ENCODE assay signal across 19 mouse cellular contexts in genomic region chr4:145221379-145221778, GRCm38 (mm10). TPM values are rescaled to one million over a fixed set of nuclear protein-coding genes. Genes with fewer than 3 reads are reported as not detected.
A peak's percentile ranks its signal among the peaks of the same experiment; 100 is the strongest.
DNase-seq lines count a peak whose midpoint lies in the region; ATAC-seq and TF ChIP-seq lines count a peak whose summit lies in the region.
"Had no signal": no experiment of that assay in that cellular context is flagged by ENCODE, and none has a peak within 500 bp of the region (broad histone marks: within the 10 kb centered on the region; RNA-seq: fewer than 3 reads in every experiment).

No protein-coding gene starts in this region.

- no peaks in the 10 kb centered on the region for H3K36me3 ChIP-seq in liver, embryonic 14.5 days (replicated peaks; ENCODE audit: control insufficient read depth, insufficient read depth, low read depth)
- H3K36me3 ChIP-seq in small intestine, adult 2 months (ENCODE audit: control insufficient read depth, insufficient read depth, low read length) = peaks cover 31% of the 10 kb centered on the region
- H3K36me3 ChIP-seq: embryonic facial prominence, embryonic 13.5 days; forebrain, embryonic 10.5 days had no signal

- H3K4me1 ChIP-seq in liver, embryonic 14.5 days (replicated peaks; ENCODE audit: control insufficient read depth in 2 of 2, insufficient read depth in 2 of 2, low read length in 1 of 2) = peaks cover 11 to 22% of the 10 kb centered on the region in 2 experiments
- no peaks in the 10 kb centered on the region for H3K4me1 ChIP-seq in small intestine, adult 2 months (ENCODE audit: control insufficient read depth, insufficient read depth, insufficient read length, low read length)
- H3K4me1 ChIP-seq: embryonic facial prominence, embryonic 13.5 days; forebrain, embryonic 10.5 days had no signal

- no peak overlapping the region for H3K4me3 ChIP-seq in liver, embryonic 14.5 days (ENCODE audit: insufficient read depth in 1 of 2, low read depth in 2 of 2, low read length in 2 of 2)
- no peak overlapping the region for H3K4me3 ChIP-seq in small intestine, adult 2 months (ENCODE audit: low read depth, low read length)
- H3K4me3 ChIP-seq: embryonic facial prominence, embryonic 13.5 days; forebrain, embryonic 10.5 days; myocyte had no signal

- H3K9me3 ChIP-seq in liver, embryonic 14.5 days (ENCODE audit: control insufficient read depth, low read length) = no peaks in the 10 kb centered on the region
- H3K9me3 ChIP-seq: embryonic facial prominence, embryonic 13.5 days; forebrain, embryonic 10.5 days had no signal

- WGBS in liver, embryonic 14.5 days (ENCODE audit: insufficient replicate concordance) = 49% methylated on average over 2 of the region's 2 CpGs
- WGBS in small intestine, adult 2 months = 76% methylated on average over 2 of the region's 2 CpGs

- no peak overlapping the region for H3K9ac ChIP-seq in liver, embryonic 14.5 days (replicated peaks)
- H3K9ac ChIP-seq: embryonic facial prominence, embryonic 13.5 days had no signal

- peak overlapping the region; percentile 41; the same call in 1 of the 2 replicates for H3K27ac ChIP-seq in liver, embryonic 14.5 days
- H3K27ac ChIP-seq in small intestine, adult 2 months (ENCODE audit: insufficient read depth, low read depth, low read length) = peak overlapping the region; percentile 35; the same call in 1 of the 2 replicates
- H3K27ac ChIP-seq: embryonic facial prominence, embryonic 13.5 days; forebrain, embryonic 10.5 days had no signal

- ATAC-seq in liver, embryonic 14.5 days (ENCODE audit: insufficient read depth) = no peak
- ATAC-seq: hindbrain, embryonic 16.5 days had no signal

- no peak for TF ChIP-seq CTCF in liver, embryonic 14.5 days (IDR thresholded peaks at IDR 0.05; ENCODE audit: low read depth)
- no peak for TF ChIP-seq CTCF in small intestine, adult 2 months (IDR thresholded peaks at IDR 0.05; ENCODE audit: extremely low read depth, insufficient read length, insufficient replicate concordance, low read depth, low read length)

- peak; percentile 21 for DNase-seq in adrenal gland, postnatal 14 days
- DNase-seq in adrenal gland, adult 8-10 months = no peak
- DNase-seq in thymus, postnatal 14 days = peak; percentile 37
- DNase-seq in thymus, postnatal 0 days (ENCODE audit: low spot score) = no peak
- no peak for DNase-seq in liver, embryonic 14.5 days (ENCODE audit: low read depth in 3 of 3, low spot score in 3 of 3)
- DNase-seq in urinary bladder, adult 18-20 months (ENCODE audit: low spot score in 2 of 2) = no peak
- no peak for DNase-seq in MN1 (ENCODE audit: low spot score)
- DNase-seq: cerebellum, postnatal 25 days; heart, adult 11 months; heart, postnatal 10 days; kidney, adult 8-10 months; lung, adult 2 months; right cerebral cortex, postnatal 14 days; thymus, adult 18-20 months had no signal

- no peak for TF ChIP-seq POLR2A in small intestine, adult 2 months (IDR thresholded peaks at IDR 0.05; ENCODE audit: low read depth, low read length)

- no peak overlapping the region for H3K4me2 ChIP-seq in liver, embryonic 14.5 days (ENCODE audit: low read depth)
- H3K4me2 ChIP-seq: embryonic facial prominence, embryonic 13.5 days had no signal

- TF ChIP-seq EP300 in liver, embryonic 14.5 days (IDR thresholded peaks at IDR 0.05; ENCODE audit: low read depth) = no peak

- H3K27me3 ChIP-seq in liver, embryonic 14.5 days (ENCODE audit: control insufficient read depth, insufficient read depth, low read length) = no peaks in the 10 kb centered on the region
- H3K27me3 ChIP-seq in small intestine, adult 2 months (ENCODE audit: control insufficient read depth, insufficient read depth, low read length) = no peaks in the 10 kb centered on the region
- H3K27me3 ChIP-seq: embryonic facial prominence, embryonic 13.5 days had no signal

RNA-seq across cellular contexts. Expression of gene Tnfrsf1b, which starts 25.3 kb away (rescaled TPM):
- total RNA-seq in adrenal gland, postnatal 14 days (2021) = 6.3 and 9.0 TPM in 2 replicates
- total RNA-seq in adrenal gland, adult 8-10 months (2022) = 10 to 100 TPM in 2 of 4 experiments, 1 to 10 TPM in 2; 6.9 to 17.0 (median 11.6) TPM
- polyA plus RNA-seq in thymus, postnatal 0 days (2015; fragmentation: Nextera tagmentation; extraction: Ambion mirVana) = 12.5 and 12.9 TPM in 2 replicates
- 3.2 and 4.5 TPM in 2 replicates for polyA plus RNA-seq in liver, embryonic 14.5 days (2012; rRNA removed)
- 4.2 and 4.7 TPM in 2 replicates for polyA plus RNA-seq in liver, embryonic 14.5 days (2014; fragmentation: Nextera tagmentation; extraction: Ambion mirVana)
- polyA plus RNA-seq in small intestine, adult 2 months (2012; rRNA removed) = 13.5 and 14.2 TPM in 2 replicates

RNA-seq across cellular contexts. Expression of gene Vps13d, which starts 26.6 kb away (rescaled TPM):
- 47.6 and 52.2 TPM in 2 replicates for total RNA-seq in adrenal gland, postnatal 14 days (2021)
- 10 to 100 TPM; 62.6 to 84.7 (median 81.4) TPM for total RNA-seq in adrenal gland, adult 8-10 months (2022)
- polyA plus RNA-seq in thymus, postnatal 0 days (2015; fragmentation: Nextera tagmentation; extraction: Ambion mirVana) = 13.0 and 13.1 TPM in 2 replicates
- polyA plus RNA-seq in liver, embryonic 14.5 days (2012; rRNA removed) = 3.9 and 7.1 TPM in 2 replicates
- 4.8 and 5.3 TPM in 2 replicates for polyA plus RNA-seq in liver, embryonic 14.5 days (2014; fragmentation: Nextera tagmentation; extraction: Ambion mirVana)
- polyA plus RNA-seq in small intestine, adult 2 months (2012; rRNA removed) = 5.0 and 11.9 TPM in 2 replicates

Comparison
In these comparisons a context has a peak if more than half of its experiments do, and no peak if none do; other contexts are left out.
1. DNase-seq: peak in adrenal gland, postnatal 14 days (single experiment) and thymus, postnatal 14 days (single experiment); none in adrenal gland, adult 8-10 months (single experiment), thymus, postnatal 0 days (single experiment), liver, embryonic 14.5 days (0 of 3), urinary bladder, adult 18-20 months (0 of 2) and MN1 (single experiment).